Mouse (Mus musculus): ENCODE measurements around the gene Gm11983. TPM values are rescaled to one million over a fixed set of nuclear protein-coding genes. Genes with fewer than 3 reads are reported as not detected.

Gm11983 gene
- polyA plus RNA-seq, 1 experiment from 2014 or later = not detected

Other genes starting within 250 kb of the Gm11983 start
- gene Nacad, start 231.6 kb downstream of the Gm11983 start, polyA plus RNA-seq (2015; fragmentation: Nextera tagmentation; extraction: Ambion mirVana) = 2.1 and 2.4 TPM in 2 replicates
- 33.9 and 37.9 TPM in 2 replicates for gene Tbrg4, start 211.6 kb downstream of the Gm11983 start, polyA plus RNA-seq (2015; fragmentation: Nextera tagmentation; extraction: Ambion mirVana)
- gene Wap, start 199.0 kb downstream of the Gm11983 start, polyA plus RNA-seq (2015; fragmentation: Nextera tagmentation; extraction: Ambion mirVana) = not detected in 2 replicates
- gene Ramp3, start 179.1 kb downstream of the Gm11983 start, polyA plus RNA-seq (2015; fragmentation: Nextera tagmentation; extraction: Ambion mirVana) = 1.3 and 2.1 TPM in 2 replicates
- 0.60 and 0.79 TPM in 2 replicates for gene Adcy1, start 225.8 kb upstream of the Gm11983 start, polyA plus RNA-seq (2015; fragmentation: Nextera tagmentation; extraction: Ambion mirVana)

All from lung, embryonic 15.5 days (tissue).